Mouse (Mus musculus) heart, embryonic 11.5 days (tissue): ENCODE measurements at regions not wholly inside any gene's neighbourhood (a gene's known extent, or its start where the extent isn't known, plus 50 kb on each side); places are given as distances from the start of the nearest gene placed in this dataset.
A peak's percentile ranks its signal among the peaks of the same experiment; 100 is the strongest.

Experiments used
- ATAC-seq: fragments of 200-750 bp; cut with Nextera tagmentation; replicated peaks from 2 replicates; pipeline ENCODE4 v1.8.0; 2017; ENCODE audit warnings: moderate library complexity; ENCODE audit not compliant: insufficient number of reproducible peaks, low FRiP score, low TSS enrichment
- H3K27ac ChIP-seq: fragments of 300-500 bp; sonication (generic); 2 replicates; pipeline ENCODE4 v1.5.1; 2014; ENCODE audit warnings: mild to moderate bottlenecking, low read depth, low read length
- H3K27me3 ChIP-seq: fragments of 300-500 bp; sonication (generic); 2 replicates; pipeline ENCODE4 v1.6.1; 2014; ENCODE audit warnings: mild to moderate bottlenecking, low read length, mixed read lengths; ENCODE audit not compliant: control insufficient read depth, insufficient read depth
- H3K36me3 ChIP-seq: fragments of 300-500 bp; sonication (generic); 2 replicates; pipeline ENCODE4 v1.6.1; 2014; ENCODE audit warnings: mild to moderate bottlenecking, low read length, moderate library complexity, mixed read lengths; ENCODE audit not compliant: control insufficient read depth, insufficient read depth
- H3K4me1 ChIP-seq: fragments of 300-500 bp; sonication (generic); 2 replicates; pipeline ENCODE4 v1.6.1; 2014; ENCODE audit warnings: low read length; ENCODE audit not compliant: control insufficient read depth, insufficient read depth
- H3K4me2 ChIP-seq: fragments of 300-500 bp; sonication (generic); 2 replicates; pipeline ENCODE4 v1.6.1; 2014; ENCODE audit warnings: mild to moderate bottlenecking, moderate library complexity
- H3K4me3 ChIP-seq: fragments of 300-500 bp; sonication (generic); 2 replicates; pipeline ENCODE4 v1.5.1; 2014; ENCODE audit warnings: low read depth, low read length
- H3K9ac ChIP-seq: fragments of 300-500 bp; sonication (generic); 2 replicates; pipeline ENCODE4 v1.6.1; 2014; ENCODE audit warnings: mild to moderate bottlenecking, low read depth, low read length, moderate library complexity
- H3K9me3 ChIP-seq: fragments of 300-500 bp; sonication (generic); replicated peaks from 2 replicates; pipeline ENCODE4 v1.6.1; 2016; ENCODE audit warnings: low read length; ENCODE audit not compliant: control insufficient read depth
- WGBS: fragments of 180-500 bp; shearing (Covaris S2); extraction: QIAGEN DNeasy Blood & Tissue Kit; methylation state at CpG from one replicate; pipeline ENCODE4 v1.1.7; 2014; ENCODE audit not compliant: insufficient replicate concordance; 5-methylcytosine and 5-hydroxymethylcytosine counted together

- Histone ChIP-seq H3K9ac (no peak overlapping the region), H3K4me1 (peaks cover 21% of the 10 kb centered on the region), H3K27ac (no peak overlapping the region), H3K4me2 (no peak overlapping the region), H3K27me3 (no peaks in the 10 kb centered on the region), H3K4me3 (no peak overlapping the region), H3K36me3 (no peaks in the 10 kb centered on the region), H3K9me3 (no peaks in the 10 kb centered on the region)
- no peak for ATAC-seq
- WGBS, result 83% methylated on average over 6 of the region's 6 CpGs
Observed at GRCm38 (mm10) chr6:82860485-82860884, 79.1 kb downstream of the Sema4f start.

GRCm38 (mm10) chr6:82856218-82856617, 82.0 kb upstream of the Hk2 start:
- no peaks in the 10 kb centered on the region for H3K36me3 ChIP-seq
- H3K4me2 ChIP-seq, result no peak overlapping the region
- 44% methylated on average over 9 of the region's 9 CpGs for WGBS
- no peak overlapping the region for H3K9ac ChIP-seq
- H3K9me3 ChIP-seq, result no peaks in the 10 kb centered on the region
- no peak overlapping the region for H3K4me3 ChIP-seq
- no peak for ATAC-seq
- H3K4me1 ChIP-seq, result 0 out of 2 replicates have a peak, but pooled peaks cover 3% of the 10 kb centered on the region
- no peak overlapping the region; the same call in 1 of the 2 replicates for H3K27ac ChIP-seq
- no peaks in the 10 kb centered on the region for H3K27me3 ChIP-seq

DNA sequence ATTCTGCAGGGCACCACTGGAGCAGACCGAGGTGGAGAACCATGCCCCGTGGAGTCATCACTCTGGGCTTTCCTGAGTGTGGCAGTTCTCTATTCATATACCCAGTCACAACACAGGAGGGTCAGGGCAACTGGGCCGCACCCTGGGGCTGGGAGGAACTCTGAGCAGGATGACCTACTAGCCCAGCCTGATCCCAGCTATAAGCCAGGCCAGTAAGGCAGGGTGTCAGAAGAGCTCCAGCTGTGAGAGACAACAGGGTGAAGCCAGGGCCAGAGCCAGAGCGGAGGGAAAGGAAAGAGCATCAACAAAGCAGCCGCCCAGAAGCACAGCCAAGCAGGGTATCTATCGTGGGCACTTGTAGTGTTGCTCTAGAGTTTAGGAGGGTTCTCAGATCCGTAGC, 81.1 kb upstream of the Hk2 start:
- no peak overlapping the region for H3K4me3 ChIP-seq
- H3K27me3 ChIP-seq, result no peaks in the 10 kb centered on the region
- H3K4me2 ChIP-seq, result no peak overlapping the region
- no peak overlapping the region for H3K9ac ChIP-seq
- 0 out of 2 replicates have a peak, but pooled peaks cover 3% of the 10 kb centered on the region for H3K4me1 ChIP-seq
- H3K27ac ChIP-seq, result no peak overlapping the region
- no peak for ATAC-seq
- 69% methylated on average over 7 of the region's 7 CpGs for WGBS
- H3K9me3 ChIP-seq, result no peaks in the 10 kb centered on the region
- no peaks in the 10 kb centered on the region for H3K36me3 ChIP-seq

DNA sequence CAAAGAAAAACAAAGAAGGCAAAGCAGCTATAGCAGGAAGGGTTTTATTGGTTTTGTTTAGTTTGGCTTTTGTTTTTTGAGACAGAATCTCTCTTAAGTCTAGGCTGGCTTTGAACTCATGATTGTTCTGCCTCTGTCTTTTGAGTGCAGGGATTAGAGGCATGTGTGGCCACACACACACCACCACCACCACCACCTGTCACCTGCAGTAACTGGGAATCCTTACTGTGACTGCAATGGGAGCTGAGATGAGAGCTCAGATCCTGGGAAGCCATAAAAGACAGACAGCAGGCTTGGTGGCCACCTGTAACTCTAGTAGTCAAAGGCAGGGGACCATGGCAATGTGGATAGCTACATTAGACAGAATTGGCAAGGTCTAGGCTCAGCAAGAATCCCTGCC, 80.5 kb upstream of the Hk2 start:
- H3K4me2 ChIP-seq, result no peak overlapping the region
- ATAC-seq, result no peak

DNA sequence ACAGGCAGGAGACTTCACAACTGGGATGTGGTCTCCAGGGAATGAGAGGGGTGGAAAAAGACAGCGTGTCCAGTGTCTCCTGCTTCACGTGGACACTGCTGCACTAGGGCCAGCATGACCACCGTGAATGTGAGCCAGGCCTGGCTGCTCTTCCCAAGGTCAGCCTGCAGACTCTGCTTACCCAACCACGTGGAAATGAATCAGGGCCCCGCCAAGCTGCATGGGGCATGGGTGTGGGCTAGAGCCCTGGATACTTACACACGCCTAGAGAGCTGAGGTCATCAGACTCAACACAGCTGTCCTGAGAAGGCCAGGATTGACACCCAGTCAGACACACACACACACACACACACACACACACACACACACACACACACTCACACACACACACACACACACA, 80.1 kb upstream of the Hk2 start:
- Histone ChIP-seq H3K9ac (no peak overlapping the region), H3K9me3 (no peaks in the 10 kb centered on the region), H3K4me2 (no peak overlapping the region), H3K4me1 (0 out of 2 replicates have a peak, but pooled peaks cover 3% of the 10 kb centered on the region), H3K27ac (no peak overlapping the region), H3K36me3 (no peaks in the 10 kb centered on the region), H3K27me3 (no peaks in the 10 kb centered on the region), H3K4me3 (no peak overlapping the region)
- WGBS, result 56% methylated on average over 6 of the region's 6 CpGs
- 0 out of 2 replicates have a peak, but pooled peaks have one; percentile 31 for ATAC-seq

More for the DNA sequence above, 80.5 kb upstream of the Hk2 start:
- Histone ChIP-seq H3K27me3 (no peaks in the 10 kb centered on the region), H3K36me3 (no peaks in the 10 kb centered on the region), H3K4me1 (0 out of 2 replicates have a peak, but pooled peaks cover 3% of the 10 kb centered on the region), H3K9ac (no peak overlapping the region), H3K27ac (no peak overlapping the region), H3K4me3 (no peak overlapping the region), H3K9me3 (no peaks in the 10 kb centered on the region)

GRCm38 (mm10) chr6:82853076-82853475, 78.8 kb upstream of the Hk2 start:
- Histone ChIP-seq H3K9ac (no peak overlapping the region), H3K4me1 (0 out of 2 replicates have a peak, but pooled peaks cover 3% of the 10 kb centered on the region), H3K4me2 (no peak overlapping the region), H3K27ac (no peak overlapping the region), H3K4me3 (no peak overlapping the region), H3K36me3 (no peaks in the 10 kb centered on the region), H3K27me3 (no peaks in the 10 kb centered on the region), H3K9me3 (no peaks in the 10 kb centered on the region)
- 78% methylated on average over 5 of the region's 5 CpGs for WGBS
- no peak for ATAC-seq

DNA sequence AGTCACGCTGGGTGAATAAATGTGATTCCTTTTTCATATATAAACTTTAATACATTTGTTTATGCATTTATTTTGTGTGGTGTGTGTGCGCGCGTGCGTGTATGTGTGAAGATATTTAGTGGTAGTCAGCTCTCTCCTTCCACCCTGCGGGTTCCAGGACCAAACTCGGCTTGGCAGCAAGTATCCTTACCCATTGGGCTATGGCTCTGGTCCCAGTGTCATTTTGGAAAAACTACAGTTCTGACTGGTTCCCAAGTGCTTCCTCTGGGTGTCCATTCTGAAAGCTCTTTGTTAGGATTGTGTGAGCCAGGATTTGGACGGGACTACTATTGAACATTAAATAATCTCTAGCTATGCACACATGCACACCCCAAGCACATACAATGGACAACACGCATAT, 76.3 kb upstream of the Hk2 start:
- H3K9ac ChIP-seq, result no peak overlapping the region
- H3K4me3 ChIP-seq, result no peak overlapping the region
- no peaks in the 10 kb centered on the region for H3K27me3 ChIP-seq
- H3K4me1 ChIP-seq, result 0 out of 2 replicates have a peak, but pooled peaks cover 3% of the 10 kb centered on the region
- no peak for ATAC-seq
- no peaks in the 10 kb centered on the region for H3K9me3 ChIP-seq
- no peak overlapping the region for H3K27ac ChIP-seq
- no peak overlapping the region for H3K4me2 ChIP-seq
- WGBS, result 92% methylated on average over 9 of the region's 9 CpGs
- H3K36me3 ChIP-seq, result no peaks in the 10 kb centered on the region

DNA sequence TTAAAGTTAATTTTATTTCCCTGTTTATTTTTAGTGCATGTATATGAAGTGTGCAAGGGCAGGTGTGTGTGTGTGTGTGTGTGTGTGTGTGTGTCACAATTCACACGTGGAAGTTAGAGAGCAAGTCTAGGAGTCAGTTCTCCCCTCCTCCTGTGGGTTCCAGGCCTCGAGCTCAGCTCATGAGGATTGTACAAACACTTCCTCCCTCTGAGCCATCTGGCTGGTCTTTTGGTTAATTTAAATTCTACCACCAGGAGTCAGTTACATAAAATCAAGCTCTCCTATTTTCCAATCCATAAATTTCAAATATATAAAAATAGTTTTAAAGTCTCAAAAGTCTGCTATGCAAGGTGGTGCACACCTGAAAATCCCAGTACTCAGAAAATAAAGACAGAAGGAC, 73.3 kb upstream of the Hk2 start:
- no peaks in the 10 kb centered on the region for H3K9me3 ChIP-seq
- H3K36me3 ChIP-seq, result no peaks in the 10 kb centered on the region
- no peak overlapping the region for H3K4me2 ChIP-seq
- ATAC-seq, result no peak
- no peak overlapping the region for H3K4me3 ChIP-seq
- no peak overlapping the region for H3K27ac ChIP-seq
- no peaks in the 10 kb centered on the region for H3K27me3 ChIP-seq
- WGBS, result 64% methylated on average over 2 of the region's 2 CpGs
- no peak overlapping the region for H3K9ac ChIP-seq
- H3K4me1 ChIP-seq, result no peaks in the 10 kb centered on the region

- Histone ChIP-seq H3K9ac (no peak overlapping the region), H3K36me3 (no peaks in the 10 kb centered on the region), H3K4me1 (no peaks in the 10 kb centered on the region), H3K27ac (no peak overlapping the region), H3K27me3 (no peaks in the 10 kb centered on the region), H3K4me3 (no peak overlapping the region), H3K4me2 (no peak overlapping the region), H3K9me3 (no peaks in the 10 kb centered on the region)
- 71% methylated on average over 8 of the region's 8 CpGs for WGBS
- no peak for ATAC-seq
Observed at GRCm38 (mm10) chr6:82846587-82847150, 72.4 kb upstream of the Hk2 start.
